Mouse (Mus musculus) bone marrow, adult 2 months (tissue): ENCODE results near the gene Timp4.

Source experiments
- CTCF ChIP-seq: fragments of 200-500 bp; IDR thresholded peaks from 2 replicates; pipeline ENCODE4 v1.5.1; 2011; ENCODE audit warnings: low read length, control low read depth; ENCODE audit not compliant: control insufficient read depth, insufficient read depth
- POLR2A ChIP-seq: fragments of 200-500 bp; IDR thresholded peaks from 2 replicates; pipeline ENCODE4 v1.6.1; 2011; ENCODE audit warnings: low read depth, mild to moderate bottlenecking, control low read depth, low read length, borderline replicate concordance; ENCODE audit not compliant: control insufficient read depth

DNA sequence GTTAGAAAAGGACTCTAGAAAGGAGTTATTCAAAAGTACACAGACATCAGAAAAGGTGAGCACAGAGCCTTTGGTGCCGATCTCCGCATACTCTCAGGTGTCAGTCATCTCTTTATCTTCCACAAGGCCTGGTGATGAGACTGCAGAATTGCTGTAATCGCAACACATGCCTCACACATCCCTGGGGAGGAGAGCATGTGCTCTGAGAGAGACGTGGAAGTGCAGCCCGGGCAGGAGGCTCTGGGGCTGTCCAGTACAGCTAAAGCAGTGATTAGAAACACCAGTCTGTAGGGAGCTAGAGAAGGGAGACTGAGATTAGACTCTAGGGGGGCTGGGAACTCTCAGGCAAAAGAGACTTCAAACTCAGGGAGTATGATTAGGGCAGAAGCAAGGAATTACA lies 38.6 kb upstream of the Timp4 start:
- TF ChIP-seq CTCF: no peak
- no peak for TF ChIP-seq POLR2A
